Mouse (Mus musculus) inflammation-experienced regulatory T-cells, adult 16 weeks (primary cell): Measurements from ENCODE around the gene Zfp984. TPM values are rescaled to one million over a fixed set of nuclear protein-coding genes. Genes with fewer than 3 reads are reported as not detected.

Experiments used
- polyA plus RNA-seq: library from polyadenylated mRNA; unstranded; fragments of 100-300 nt; shearing (Covaris generic); gene quantifications from one replicate; pipeline ENCODE4 v1.2.1, GENCODE M21; 2017

The Zfp984 gene
- 32.5 TPM for polyA plus RNA-seq

GRCm38 (mm10) chr4:147809292-147809965 is at the start of gene Zfp984:
Zfp984 (minus strand) TSS chr4:147809788.

GRCm38 (mm10) chr4:147847614-147848583 is 38.3 kb upstream of the Zfp984 start, which contains the start of gene Zfp933:
Zfp933 (minus strand) TSS chr4:147848366.

Other genes with a start within 250 kb of the Zfp984 start
- 0.17 TPM for gene Zfp979, start 167.3 kb downstream of the Zfp984 start, polyA plus RNA-seq
- not detected for gene Zfp534, start 107.2 kb downstream of the Zfp984 start, polyA plus RNA-seq
- 6.3 TPM for gene Zfp933, start 38.6 kb upstream of the Zfp984 start, polyA plus RNA-seq
- gene Miip, start 59.0 kb upstream of the Zfp984 start, polyA plus RNA-seq: 128 TPM
- 5.6 TPM for gene Fv1, start 59.2 kb upstream of the Zfp984 start, polyA plus RNA-seq
- gene Mfn2, start 94.9 kb upstream of the Zfp984 start, polyA plus RNA-seq: 55.8 TPM
- gene Plod1, start 127.0 kb upstream of the Zfp984 start, polyA plus RNA-seq: 11.6 TPM
- 4.5 TPM for gene 2510039O18Rik, start 131.1 kb upstream of the Zfp984 start, polyA plus RNA-seq
- gene Nppb, start 176.0 kb upstream of the Zfp984 start, polyA plus RNA-seq: not detected
- gene Nppa, start 190.9 kb upstream of the Zfp984 start, polyA plus RNA-seq: not detected
- gene Clcn6, start 229.0 kb upstream of the Zfp984 start, polyA plus RNA-seq: 10.1 TPM
- gene Mthfr, start 229.3 kb upstream of the Zfp984 start, polyA plus RNA-seq: 21.3 TPM